Mouse (Mus musculus): Measurements from ENCODE around the gene Arhgap1. TPM values are rescaled to one million over a fixed set of nuclear protein-coding genes. Genes with fewer than 3 reads are reported as not detected.

The Arhgap1 gene
- polyA plus RNA-seq, 1 experiment from 2014 or later, result 111 TPM

DNA sequence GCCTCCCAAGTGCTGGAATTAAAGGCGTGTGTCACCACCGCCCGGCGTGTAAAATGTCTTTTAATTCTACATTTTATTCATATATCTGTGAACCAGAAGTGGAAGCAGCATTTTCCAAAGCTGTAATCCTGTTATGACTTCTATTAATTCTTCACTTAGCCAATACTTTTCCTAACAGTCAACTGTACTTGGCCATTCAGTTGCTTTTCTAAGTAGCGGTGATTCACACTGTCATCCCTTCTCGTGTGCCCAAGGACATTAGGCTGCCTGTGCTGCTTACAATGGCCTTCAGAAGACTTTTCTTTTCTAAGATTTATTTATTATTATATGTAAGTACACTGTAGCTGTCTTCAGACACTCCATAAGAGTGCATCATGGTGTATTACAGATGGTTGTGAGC is 58.7 kb downstream of the Arhgap1 start:
- Histone ChIP-seq H3K9me3 (replicated peaks; ENCODE audit: low read length) (no peaks in the 10 kb centered on the region), H3K4me2 (ENCODE audit: low read length) (no peak overlapping the region), H3K36me3 (ENCODE audit: insufficient read depth, low read length) (no peaks in the 10 kb centered on the region), H3K27ac (no peak overlapping the region), H3K4me3 (replicated peaks; ENCODE audit: low read depth, low read length) (no peak overlapping the region), H3K27me3 (ENCODE audit: insufficient read depth, low read length) (no peaks in the 10 kb centered on the region), H3K9ac (ENCODE audit: low read depth, low read length) (no peak overlapping the region), H3K4me1 (replicated peaks; ENCODE audit: insufficient read depth, low read length) (peaks cover 6% of the 10 kb centered on the region; the same call in 1 of the 2 replicates)
- DNase-seq (ENCODE audit: low spot score), result no peak
- no peak for ATAC-seq (replicated peaks; ENCODE audit: low FRiP score, low read depth)
- no peak for TF ChIP-seq CTCF (IDR thresholded peaks at IDR 0.05; ENCODE audit: low read depth)
- 96% methylated on average over 6 of the region's 6 CpGs for WGBS

DNA sequence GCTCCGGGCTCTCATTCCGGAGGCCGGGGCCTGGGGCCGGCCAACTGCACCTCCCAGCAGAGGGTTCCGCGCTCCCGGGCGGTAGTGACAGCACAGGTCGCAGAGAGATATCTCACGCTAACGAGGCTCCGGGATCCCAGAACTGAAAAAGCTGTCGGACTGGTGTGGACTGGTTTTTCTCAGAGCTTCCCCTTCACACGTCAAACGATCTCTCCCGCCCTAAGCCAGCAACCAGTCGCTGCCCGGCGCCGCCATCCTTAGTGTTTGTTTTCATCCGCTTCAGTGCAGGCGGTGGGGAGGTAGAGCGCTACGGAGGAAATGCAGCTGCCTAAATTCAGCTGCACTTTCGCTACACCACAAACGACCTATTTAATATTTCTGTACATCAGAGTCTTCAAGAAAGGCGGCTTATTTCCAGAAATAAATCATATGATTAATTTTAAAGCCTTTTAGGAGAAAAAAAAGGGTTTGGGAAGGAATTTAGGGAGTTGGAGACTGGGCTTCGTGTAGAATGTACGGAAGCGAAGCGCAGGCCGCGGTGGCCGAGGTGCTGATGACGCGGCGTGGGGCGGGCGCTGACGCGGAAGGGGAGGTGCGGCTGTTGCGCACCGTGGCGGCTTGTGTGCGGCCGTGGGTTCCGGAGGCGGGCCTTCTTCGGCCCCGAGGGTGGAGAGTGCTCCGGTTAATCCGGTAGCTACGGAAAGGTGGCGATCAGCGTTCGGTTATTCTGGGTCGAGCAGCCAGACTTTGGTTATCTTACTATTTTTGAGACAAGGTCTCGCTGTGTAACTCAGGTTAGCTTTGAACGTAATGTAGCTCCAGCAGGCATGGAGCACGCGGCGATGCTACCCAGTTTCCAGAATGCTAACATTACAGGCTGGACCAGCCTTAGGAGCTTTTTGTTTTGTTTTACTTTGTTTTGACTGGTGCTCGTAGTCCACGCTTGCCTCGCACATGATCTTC is 60.9 kb downstream of the Arhgap1 start, which contains the start of the genes Atg13 and Harbi1:
TSS of gene Atg13 (minus strand) at position 305 of the 963 bp plus-strand sequence.
TSS of gene Harbi1 (plus strand) at position 581 of the 963 bp plus-strand sequence.
- peaks cover 6% of the 10 kb centered on the region; the same call in 1 of the 2 replicates for H3K4me1 ChIP-seq (replicated peaks; ENCODE audit: insufficient read depth, low read length)
- no peaks in the 10 kb centered on the region for H3K36me3 ChIP-seq (ENCODE audit: insufficient read depth, low read length)
- H3K4me2 ChIP-seq (ENCODE audit: low read length), result peak within 1 kb of the TSS; percentile 78
- under 1% methylated on average over 66 of the region's 66 CpGs for WGBS
- H3K9ac ChIP-seq (ENCODE audit: low read depth, low read length), result peak within 1 kb of the TSS; percentile 69
- ATAC-seq (replicated peaks; ENCODE audit: low FRiP score, low read depth) (peak; percentile 97), DNase-seq (ENCODE audit: low spot score) (peak; percentile 95)
- peak within 1 kb of the TSS; percentile 78 for H3K27ac ChIP-seq
- no peak for TF ChIP-seq CTCF (IDR thresholded peaks at IDR 0.05; ENCODE audit: low read depth)
- H3K27me3 ChIP-seq (ENCODE audit: insufficient read depth, low read length), result no peaks in the 10 kb centered on the region
- H3K4me3 ChIP-seq (replicated peaks; ENCODE audit: low read depth, low read length), result peak within 1 kb of the TSS; percentile 85
- H3K9me3 ChIP-seq (replicated peaks; ENCODE audit: low read length), result no peaks in the 10 kb centered on the region

- Histone ChIP-seq H3K9ac (ENCODE audit: low read depth, low read length) (peak overlapping the region; percentile 69), H3K27me3 (ENCODE audit: insufficient read depth, low read length) (no peaks in the 10 kb centered on the region), H3K4me3 (replicated peaks; ENCODE audit: low read depth, low read length) (peak overlapping the region; percentile 85), H3K4me2 (ENCODE audit: low read length) (peak overlapping the region; percentile 78), H3K36me3 (ENCODE audit: insufficient read depth, low read length) (no peaks in the 10 kb centered on the region), H3K27ac (peak overlapping the region; percentile 78), H3K4me1 (replicated peaks; ENCODE audit: insufficient read depth, low read length) (peaks cover 6% of the 10 kb centered on the region; the same call in 1 of the 2 replicates), H3K9me3 (replicated peaks; ENCODE audit: low read length) (no peaks in the 10 kb centered on the region)
- WGBS, result 3% methylated on average over 8 of the region's 8 CpGs
- ATAC-seq (replicated peaks; ENCODE audit: low FRiP score, low read depth) (no peak), DNase-seq (ENCODE audit: low spot score) (peak; percentile 19)
- TF ChIP-seq CTCF (IDR thresholded peaks at IDR 0.05; ENCODE audit: low read depth), result no peak
Measured at GRCm38 (mm10) chr2:91711256-91711925, 61.7 kb downstream of the Arhgap1 start.

GRCm38 (mm10) chr2:91714921-91715320 is 65.3 kb downstream of the Arhgap1 start:
- no peak for TF ChIP-seq CTCF (IDR thresholded peaks at IDR 0.05; ENCODE audit: low read depth)
- H3K9me3 ChIP-seq (replicated peaks; ENCODE audit: low read length), result no peaks in the 10 kb centered on the region
- H3K9ac ChIP-seq (ENCODE audit: low read depth, low read length), result no peak overlapping the region
- WGBS, result 88% methylated on average over 1 of the region's 1 CpGs
- DNase-seq (ENCODE audit: low spot score) (no peak), ATAC-seq (replicated peaks; ENCODE audit: low FRiP score, low read depth) (no peak)
- H3K36me3 ChIP-seq (ENCODE audit: insufficient read depth, low read length), result no peaks in the 10 kb centered on the region
- no peak overlapping the region for H3K27ac ChIP-seq
- no peaks in the 10 kb centered on the region for H3K27me3 ChIP-seq (ENCODE audit: insufficient read depth, low read length)
- no peaks in the 10 kb centered on the region for H3K4me1 ChIP-seq (replicated peaks; ENCODE audit: insufficient read depth, low read length)
- no peak overlapping the region for H3K4me2 ChIP-seq (ENCODE audit: low read length)
- no peak overlapping the region for H3K4me3 ChIP-seq (replicated peaks; ENCODE audit: low read depth, low read length)

DNA sequence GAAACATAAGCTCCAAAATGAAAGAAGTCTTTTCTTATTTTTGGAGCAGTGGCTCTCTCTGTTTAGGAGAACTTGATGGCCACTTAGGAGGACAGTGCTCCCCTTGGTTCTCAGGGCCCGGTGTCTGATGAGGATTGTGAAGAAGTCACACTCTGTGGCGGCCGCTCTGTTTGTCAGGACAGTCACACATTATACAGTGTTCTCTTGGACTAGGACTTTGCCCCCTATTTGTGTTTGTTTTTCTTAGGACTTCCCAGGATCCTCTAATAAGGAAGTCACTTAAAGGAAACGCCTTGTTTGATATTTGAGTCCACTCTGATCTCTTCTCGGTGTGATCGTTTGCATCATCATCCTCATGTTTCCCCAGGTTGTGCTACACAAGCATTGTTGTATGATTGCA is 68.6 kb downstream of the Arhgap1 start:
- 70% methylated on average over 6 of the region's 6 CpGs for WGBS
- DNase-seq (ENCODE audit: low spot score) (no peak), ATAC-seq (replicated peaks; ENCODE audit: low FRiP score, low read depth) (peak; percentile 65)
- Histone ChIP-seq H3K9ac (ENCODE audit: low read depth, low read length) (no peak overlapping the region), H3K36me3 (ENCODE audit: insufficient read depth, low read length) (peaks cover 8% of the 10 kb centered on the region; the same call in 1 of the 2 replicates), H3K27ac (no peak overlapping the region), H3K4me3 (replicated peaks; ENCODE audit: low read depth, low read length) (no peak overlapping the region), H3K27me3 (ENCODE audit: insufficient read depth, low read length) (no peaks in the 10 kb centered on the region), H3K4me1 (replicated peaks; ENCODE audit: insufficient read depth, low read length) (no peaks in the 10 kb centered on the region), H3K4me2 (ENCODE audit: low read length) (no peak overlapping the region), H3K9me3 (replicated peaks; ENCODE audit: low read length) (no peaks in the 10 kb centered on the region)
- TF ChIP-seq CTCF (IDR thresholded peaks at IDR 0.05; ENCODE audit: low read depth), result no peak

Other genes with a start within 250 kb of the Arhgap1 start
- gene 1110051M20Rik, start 205.2 kb upstream of the Arhgap1 start, polyA plus RNA-seq (2015; fragmentation: Nextera tagmentation; extraction: Ambion mirVana), result 55.7 and 56.8 TPM in 2 replicates
- 5.9 and 7.0 TPM in 2 replicates for gene Lrp4, start 192.3 kb upstream of the Arhgap1 start, polyA plus RNA-seq (2015; fragmentation: Nextera tagmentation; extraction: Ambion mirVana)
- gene Ckap5, start 123.1 kb upstream of the Arhgap1 start, polyA plus RNA-seq (2015; fragmentation: Nextera tagmentation; extraction: Ambion mirVana), result 44.0 and 50.8 TPM in 2 replicates
- gene F2, start 13.4 kb upstream of the Arhgap1 start, polyA plus RNA-seq (2015; fragmentation: Nextera tagmentation; extraction: Ambion mirVana), result 0.05 and 0.40 TPM in 2 replicates
- gene Zfp408, start 69 bp upstream of the Arhgap1 start, polyA plus RNA-seq (2015; fragmentation: Nextera tagmentation; extraction: Ambion mirVana), result 4.6 and 5.3 TPM in 2 replicates
- gene Atg13, start 60.7 kb downstream of the Arhgap1 start, polyA plus RNA-seq (2015; fragmentation: Nextera tagmentation; extraction: Ambion mirVana), result 20.8 and 22.3 TPM in 2 replicates
- 16.1 and 17.2 TPM in 2 replicates for gene Harbi1, start 61.0 kb downstream of the Arhgap1 start, polyA plus RNA-seq (2015; fragmentation: Nextera tagmentation; extraction: Ambion mirVana)
- 10.4 and 12.4 TPM in 2 replicates for gene Ambra1, start 80.3 kb downstream of the Arhgap1 start, polyA plus RNA-seq (2015; fragmentation: Nextera tagmentation; extraction: Ambion mirVana)